Mouse (Mus musculus) kidney, adult 2 months (tissue): ENCODE data around the gene OR5BS1P.

ENCODE experiments used
- CTCF ChIP-seq: fragments of 200-500 bp; conservative IDR thresholded peaks from 2 replicates; pipeline ENCODE4 v1.5.1; 2011; ENCODE audit warnings: low read depth, mild to moderate bottlenecking, control low read depth, low read length, moderate library complexity, mixed read lengths; ENCODE audit not compliant: insufficient read depth, insufficient read length
- POLR2A ChIP-seq: fragments of 200-500 bp; IDR thresholded peaks from one replicate; pipeline ENCODE4 v1.6.1; 2011; ENCODE audit warnings: low read depth, low read length, control low read depth

DNA sequence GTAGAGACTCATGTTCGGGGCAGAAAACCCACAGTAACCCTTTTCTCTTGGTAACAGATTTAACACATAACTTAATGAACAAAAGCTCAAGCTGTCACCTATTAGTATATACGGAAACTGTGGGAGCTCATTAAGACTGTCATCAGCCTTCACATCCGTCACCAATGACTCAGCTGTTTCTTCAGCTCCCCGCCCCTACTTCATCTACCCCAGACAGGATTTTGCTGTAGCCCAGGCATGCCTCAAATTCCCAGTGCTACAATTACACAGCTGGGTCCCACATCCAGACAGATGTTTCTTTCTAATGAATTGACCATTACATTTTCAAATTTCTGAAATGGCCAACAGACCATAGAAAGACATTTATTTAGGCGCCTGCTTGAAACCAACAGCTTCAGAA lies 56.4 kb downstream of the OR5BS1P start:
- no peak for TF ChIP-seq CTCF
- no peak for TF ChIP-seq POLR2A
